Mouse (Mus musculus): ENCODE results near the gene Fam83f. TPM values are rescaled to one million over a fixed set of nuclear protein-coding genes. Genes with fewer than 3 reads are reported as not detected.

Gene Fam83f
- polyA plus RNA-seq, 1 experiment: not detected

DNA sequence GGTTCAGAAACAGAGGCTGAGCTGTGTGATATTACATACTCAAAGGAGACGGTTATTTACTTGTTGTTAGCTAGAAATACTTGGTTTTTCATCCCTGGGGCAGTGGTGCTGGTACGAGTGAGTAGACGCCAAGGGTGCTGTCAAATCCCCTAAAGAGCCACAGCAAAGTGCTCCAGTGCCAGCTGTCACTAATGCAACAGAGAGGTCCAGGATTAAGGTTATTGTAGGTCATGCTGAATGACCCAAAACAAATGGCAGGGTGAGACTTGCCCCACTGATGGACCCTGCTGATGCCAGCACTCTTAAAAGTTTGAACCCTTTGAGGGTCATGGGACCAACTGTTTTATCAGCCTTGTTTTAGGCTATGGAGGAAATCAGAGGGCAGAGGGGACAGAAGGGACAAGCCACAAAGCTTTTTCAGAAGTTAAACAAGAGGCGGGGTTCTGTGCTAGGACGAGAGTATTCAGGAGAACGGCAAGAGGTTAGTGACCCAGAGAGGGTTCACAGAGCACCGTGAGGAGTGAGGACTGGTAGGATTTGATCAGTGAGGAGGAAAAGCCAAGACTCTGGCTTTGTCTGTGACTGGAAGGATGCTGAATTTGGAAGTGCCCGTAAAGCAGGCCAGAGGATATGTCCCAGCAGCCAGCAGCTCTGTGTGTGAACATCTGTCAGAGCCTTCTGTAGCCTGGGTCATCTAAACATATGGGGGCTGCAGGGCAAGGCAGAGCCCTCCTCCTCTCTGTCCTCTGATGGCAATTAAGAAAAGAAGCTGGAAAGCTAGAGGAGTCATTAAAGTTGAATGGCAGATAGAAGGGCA lies 13.3 kb downstream of the Fam83f start:
- no peak overlapping the region for H3K27ac ChIP-seq (replicated peaks; ENCODE audit: low read depth, low read length)
- no peaks in the 10 kb centered on the region for H3K4me1 ChIP-seq (ENCODE audit: control insufficient read depth, insufficient read depth, insufficient read length, low read length)
- no peak overlapping the region for H3K4me3 ChIP-seq (ENCODE audit: insufficient read depth, low read depth, low read length)

- Histone ChIP-seq H3K27ac (replicated peaks; ENCODE audit: low read depth, low read length) (no peak overlapping the region), H3K4me1 (ENCODE audit: control insufficient read depth, insufficient read depth, insufficient read length, low read length) (no peaks in the 10 kb centered on the region), H3K4me3 (ENCODE audit: insufficient read depth, low read depth, low read length) (no peak overlapping the region)
Observed at GRCm38 (mm10) chr15:80685603-80685895, 13.9 kb downstream of the Fam83f start.

- Histone ChIP-seq H3K4me3 (ENCODE audit: insufficient read depth, low read depth, low read length) (no peak overlapping the region), H3K4me1 (ENCODE audit: control insufficient read depth, insufficient read depth, insufficient read length, low read length) (no peaks in the 10 kb centered on the region), H3K27ac (replicated peaks; ENCODE audit: low read depth, low read length) (no peak overlapping the region)
Observed at GRCm38 (mm10) chr15:80688536-80688935, 16.9 kb downstream of the Fam83f start.

DNA sequence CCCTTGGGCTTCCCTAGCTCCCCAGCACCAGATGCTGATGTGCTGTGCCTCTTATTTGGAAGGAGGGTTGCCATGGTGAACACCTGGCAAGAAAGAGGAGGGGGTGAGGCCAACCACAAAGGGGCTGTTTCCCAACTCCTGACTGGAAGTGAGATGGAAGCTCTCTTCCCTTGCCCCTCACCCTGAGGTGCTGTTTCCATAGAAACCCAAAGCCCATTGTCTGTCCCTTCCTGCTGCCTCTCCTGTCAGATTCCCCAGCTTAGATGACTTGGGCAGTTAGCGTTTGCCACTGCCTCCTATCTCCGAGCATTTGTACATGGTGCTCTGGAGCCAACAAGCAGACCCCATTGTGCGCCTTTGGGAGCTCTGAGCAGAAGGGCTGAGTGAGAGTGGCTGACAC lies 21.8 kb downstream of the Fam83f start:
- Histone ChIP-seq H3K4me3 (ENCODE audit: insufficient read depth, low read depth, low read length) (no peak overlapping the region), H3K4me1 (ENCODE audit: control insufficient read depth, insufficient read depth, insufficient read length, low read length) (no peaks in the 10 kb centered on the region; the same call in 1 of the 2 replicates), H3K27ac (replicated peaks; ENCODE audit: low read depth, low read length) (no peak overlapping the region)

DNA sequence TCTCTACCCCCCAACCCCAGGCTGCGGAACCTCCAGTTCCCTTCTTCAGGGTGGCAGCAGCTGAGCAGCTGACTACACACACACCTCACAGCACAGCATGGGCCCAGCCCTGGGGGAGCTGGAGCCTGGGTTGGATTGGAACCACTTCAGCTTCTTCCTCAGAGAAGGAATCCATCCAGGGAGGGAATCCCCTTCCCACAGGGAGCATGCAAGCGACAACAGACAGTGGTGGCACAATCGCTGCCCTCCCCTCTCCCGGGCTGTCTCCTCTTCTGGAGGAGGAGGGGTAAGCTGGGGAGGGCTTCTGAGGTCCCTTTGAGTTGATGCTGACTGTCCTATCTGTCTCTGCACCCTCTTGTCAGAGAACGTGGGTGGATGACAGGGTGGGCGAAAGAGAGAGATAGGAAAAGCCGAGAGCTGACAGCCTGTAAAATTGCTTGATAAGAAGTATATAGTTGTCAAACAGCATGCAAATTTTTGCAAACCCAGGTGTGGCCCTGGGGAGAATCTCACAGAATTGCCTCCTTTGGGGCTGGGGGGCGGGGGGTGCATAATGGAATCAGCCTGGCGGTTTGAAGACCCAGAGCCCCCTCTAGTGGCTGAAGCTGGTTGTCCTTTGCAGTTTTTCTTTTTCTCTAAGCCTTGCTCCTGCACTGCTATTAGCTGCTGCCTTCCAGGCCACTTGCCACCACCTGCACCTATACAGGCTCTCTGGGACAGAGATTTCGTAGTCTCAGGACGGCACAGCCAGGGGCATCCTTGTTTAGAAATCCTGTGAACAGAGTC lies 22.7 kb downstream of the Fam83f start:
- no peak overlapping the region for H3K4me3 ChIP-seq (ENCODE audit: insufficient read depth, low read depth, low read length)
- H3K27ac ChIP-seq (replicated peaks; ENCODE audit: low read depth, low read length): no peak overlapping the region
- H3K4me1 ChIP-seq (ENCODE audit: control insufficient read depth, insufficient read depth, insufficient read length, low read length): no peaks in the 10 kb centered on the region; the same call in 1 of the 2 replicates

GRCm38 (mm10) chr15:80697564-80697963 lies 25.9 kb downstream of the Fam83f start:
- no peak overlapping the region for H3K4me3 ChIP-seq (ENCODE audit: insufficient read depth, low read depth, low read length)
- H3K4me1 ChIP-seq (ENCODE audit: control insufficient read depth, insufficient read depth, insufficient read length, low read length): no peaks in the 10 kb centered on the region; the same call in 1 of the 2 replicates
- H3K27ac ChIP-seq (replicated peaks; ENCODE audit: low read depth, low read length): no peak overlapping the region

- Histone ChIP-seq H3K27ac (replicated peaks; ENCODE audit: low read depth, low read length) (no peak overlapping the region), H3K4me3 (ENCODE audit: insufficient read depth, low read depth, low read length) (no peak overlapping the region)
Observed at GRCm38 (mm10) chr15:80701481-80702257, 30.0 kb downstream of the Fam83f start.

GRCm38 (mm10) chr15:80702910-80703309 lies 31.3 kb downstream of the Fam83f start:
- 0 out of 2 replicates have a peak, but pooled peaks cover 3% of the 10 kb centered on the region for H3K4me1 ChIP-seq (ENCODE audit: control insufficient read depth, insufficient read depth, insufficient read length, low read length)
- H3K4me3 ChIP-seq (ENCODE audit: insufficient read depth, low read depth, low read length): no peak overlapping the region
- H3K27ac ChIP-seq (replicated peaks; ENCODE audit: low read depth, low read length): no peak overlapping the region

More at GRCm38 (mm10) chr15:80701481-80702257, 30.0 kb downstream of the Fam83f start:
- H3K4me1 ChIP-seq (ENCODE audit: control insufficient read depth, insufficient read depth, insufficient read length, low read length): no peaks in the 10 kb centered on the region; the same call in 1 of the 2 replicates

GRCm38 (mm10) chr15:80703495-80703894 lies 31.8 kb downstream of the Fam83f start:
- H3K4me1 ChIP-seq (ENCODE audit: control insufficient read depth, insufficient read depth, insufficient read length, low read length): 0 out of 2 replicates have a peak, but pooled peaks cover 3% of the 10 kb centered on the region
- H3K27ac ChIP-seq (replicated peaks; ENCODE audit: low read depth, low read length): no peak overlapping the region
- no peak overlapping the region for H3K4me3 ChIP-seq (ENCODE audit: insufficient read depth, low read depth, low read length)

- Histone ChIP-seq H3K4me1 (ENCODE audit: control insufficient read depth, insufficient read depth, insufficient read length, low read length) (0 out of 2 replicates have a peak, but pooled peaks cover 3% of the 10 kb centered on the region), H3K27ac (replicated peaks; ENCODE audit: low read depth, low read length) (no peak overlapping the region), H3K4me3 (ENCODE audit: insufficient read depth, low read depth, low read length) (no peak overlapping the region)
Observed at GRCm38 (mm10) chr15:80704267-80704666, 32.6 kb downstream of the Fam83f start.

GRCm38 (mm10) chr15:80705828-80706549 lies 34.3 kb downstream of the Fam83f start:
- Histone ChIP-seq H3K27ac (replicated peaks; ENCODE audit: low read depth, low read length) (no peak overlapping the region), H3K4me3 (ENCODE audit: insufficient read depth, low read depth, low read length) (peak overlapping the region; percentile 19), H3K4me1 (ENCODE audit: control insufficient read depth, insufficient read depth, insufficient read length, low read length) (peaks cover 3% of the 10 kb centered on the region; the same call in 1 of the 2 replicates)

- Histone ChIP-seq H3K4me1 (ENCODE audit: control insufficient read depth, insufficient read depth, insufficient read length, low read length) (peaks cover 3% of the 10 kb centered on the region; the same call in 1 of the 2 replicates), H3K27ac (replicated peaks; ENCODE audit: low read depth, low read length) (0 out of 2 replicates have a peak overlapping the region, but pooled peaks have one; percentile 35), H3K4me3 (ENCODE audit: insufficient read depth, low read depth, low read length) (peak overlapping the region; percentile 19; the same call in 1 of the 2 replicates)
Observed at GRCm38 (mm10) chr15:80706596-80706995, 34.9 kb downstream of the Fam83f start.

DNA sequence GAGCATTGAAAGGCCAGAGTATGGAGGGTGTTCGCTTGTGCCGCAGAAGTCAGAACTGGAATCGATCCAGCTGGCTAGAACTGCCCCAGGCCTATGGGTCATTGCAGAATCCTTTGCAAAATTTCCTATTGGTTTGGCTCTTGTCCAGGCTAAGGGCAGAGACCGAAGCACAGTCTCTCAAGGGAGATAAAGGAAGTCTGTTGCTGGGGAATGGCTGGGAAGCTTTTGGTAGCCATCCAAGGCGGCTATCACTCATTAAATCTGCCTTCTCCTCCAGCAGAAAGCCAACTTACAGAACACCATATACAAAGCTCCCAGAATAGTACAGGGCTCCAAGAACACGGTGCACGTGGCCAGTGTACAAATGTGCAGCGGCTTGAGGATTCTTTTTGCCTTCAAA lies 35.4 kb downstream of the Fam83f start:
- Histone ChIP-seq H3K4me3 (ENCODE audit: insufficient read depth, low read depth, low read length) (peak overlapping the region; percentile 10; the same call in 1 of the 2 replicates), H3K27ac (replicated peaks; ENCODE audit: low read depth, low read length) (0 out of 2 replicates have a peak overlapping the region, but pooled peaks have one; percentile 35), H3K4me1 (ENCODE audit: control insufficient read depth, insufficient read depth, insufficient read length, low read length) (peaks cover 3% of the 10 kb centered on the region; the same call in 1 of the 2 replicates)

GRCm38 (mm10) chr15:80709593-80709992 lies 37.9 kb downstream of the Fam83f start:
- peak overlapping the region; percentile 82 for H3K27ac ChIP-seq (replicated peaks; ENCODE audit: low read depth, low read length)
- H3K4me3 ChIP-seq (ENCODE audit: insufficient read depth, low read depth, low read length): no peak overlapping the region
- peaks cover 3% of the 10 kb centered on the region; the same call in 1 of the 2 replicates for H3K4me1 ChIP-seq (ENCODE audit: control insufficient read depth, insufficient read depth, insufficient read length, low read length)
